Mouse (Mus musculus): Measurements from ENCODE around the gene Arfgap3.
"Not testable (repeated sequence)": the region's sequence is repeated elsewhere in the genome, so short reads cannot be mapped to it uniquely, and the experiment has no call there.

GRCm38 (mm10) chr15:83274237-83274636 lies 75.8 kb downstream of the Arfgap3 start:
- TF ChIP-seq CTCF, POLR2A (IDR thresholded peaks at IDR 0.05; ENCODE audit: insufficient read depth, low read depth, low read length): not testable (repeated sequence)
